Mouse (Mus musculus) kidney, adult 11 months (tissue): ENCODE measurements around the gene Rap1gds1.

Experiments
- DNase-seq: peaks from one replicate; pipeline ENCODE4 v3.0.0; 2022

Gene Rap1gds1

GRCm38 (mm10) chr3:139048701-139049622 lies 26.0 kb downstream of the Rap1gds1 start:
- DNase-seq, result no peak

GRCm38 (mm10) chr3:139042433-139042854 lies 32.6 kb downstream of the Rap1gds1 start:
- no peak for DNase-seq

- no peak for DNase-seq
Observed at GRCm38 (mm10) chr3:139041921-139042320, 33.1 kb downstream of the Rap1gds1 start.

GRCm38 (mm10) chr3:139037030-139037429 lies 38.0 kb downstream of the Rap1gds1 start:
- peak; percentile 51 for DNase-seq

- DNase-seq, result no peak
Observed at GRCm38 (mm10) chr3:139033179-139033578, 41.8 kb downstream of the Rap1gds1 start.

- no peak for DNase-seq
Observed at GRCm38 (mm10) chr3:139030644-139031227, 44.3 kb downstream of the Rap1gds1 start.

- no peak for DNase-seq
Observed at GRCm38 (mm10) chr3:139025077-139025476, 49.9 kb downstream of the Rap1gds1 start.

- DNase-seq, result no peak
Observed at GRCm38 (mm10) chr3:139023585-139023984, 51.4 kb downstream of the Rap1gds1 start.

- DNase-seq, result no peak
Observed at GRCm38 (mm10) chr3:139012352-139012751, 62.6 kb downstream of the Rap1gds1 start.

GRCm38 (mm10) chr3:139005669-139006068 lies 69.3 kb downstream of the Rap1gds1 start:
- DNase-seq, result no peak

GRCm38 (mm10) chr3:139002774-139003173 lies 72.2 kb downstream of the Rap1gds1 start:
- no peak for DNase-seq

- no peak for DNase-seq
Observed at GRCm38 (mm10) chr3:139000071-139000867, 74.7 kb downstream of the Rap1gds1 start.

- DNase-seq, result no peak
Observed at GRCm38 (mm10) chr3:138993473-138993872, 81.5 kb downstream of the Rap1gds1 start.

GRCm38 (mm10) chr3:138991367-138991766 lies 83.6 kb downstream of the Rap1gds1 start:
- no peak for DNase-seq

GRCm38 (mm10) chr3:138989141-138989540 lies 85.9 kb downstream of the Rap1gds1 start:
- DNase-seq, result no peak

- no peak for DNase-seq
Observed at GRCm38 (mm10) chr3:138988004-138988403, 87.0 kb downstream of the Rap1gds1 start.

GRCm38 (mm10) chr3:138982249-138982648 lies 92.8 kb downstream of the Rap1gds1 start:
- DNase-seq, result no peak

- no peak for DNase-seq
Observed at GRCm38 (mm10) chr3:138977413-138977812, 97.6 kb downstream of the Rap1gds1 start.

GRCm38 (mm10) chr3:138967627-138968026 lies 107.4 kb downstream of the Rap1gds1 start:
- no peak for DNase-seq

- no peak for DNase-seq
Observed at GRCm38 (mm10) chr3:138958527-138958926, 116.5 kb downstream of the Rap1gds1 start.

GRCm38 (mm10) chr3:138955220-138955619 lies 119.8 kb downstream of the Rap1gds1 start:
- DNase-seq, result no peak

GRCm38 (mm10) chr3:138949081-138949480 lies 125.9 kb downstream of the Rap1gds1 start:
- DNase-seq, result no peak

GRCm38 (mm10) chr3:138945516-138945915 lies 129.5 kb downstream of the Rap1gds1 start:
- no peak for DNase-seq
